Mouse (Mus musculus) small intestine, adult 2 months (tissue): Measurements from ENCODE around the gene 6030408B16Rik.

Source experiments
- CTCF ChIP-seq: fragments of 200-500 bp; IDR thresholded peaks from 2 replicates; pipeline ENCODE4 v1.5.1; 2012; ENCODE audit warnings: low read depth, mild to moderate bottlenecking, control low read depth, inconsistent platforms, low read length, moderate library complexity, mixed read lengths; ENCODE audit not compliant: insufficient replicate concordance, insufficient read length; ENCODE audit errors: extremely low read depth
- POLR2A ChIP-seq: fragments of 200-500 bp; IDR thresholded peaks from 2 replicates; pipeline ENCODE4 v1.6.1; 2012; ENCODE audit warnings: low read depth, mild to moderate bottlenecking, control low read depth, inconsistent platforms, low read length, moderate library complexity

- TF ChIP-seq POLR2A (no peak), CTCF (no peak)
These were observed 37.1 kb upstream of the 6030408B16Rik start for GRCm38 (mm10) chr15:101255842-101256462.
